Mouse (Mus musculus): Measurements from ENCODE around the gene Synpo2. TPM values are rescaled to one million over a fixed set of nuclear protein-coding genes. Genes with fewer than 3 reads are reported as not detected.

The Synpo2 gene
- total and polyA plus RNA-seq, 2 experiments from 2014 or later: 14.7 to 17.9 TPM

GRCm38 (mm10) chr3:123142298-123142697 lies 93.7 kb downstream of the Synpo2 start:
- TF ChIP-seq CTCF (IDR thresholded peaks at IDR 0.05; ENCODE audit: low read depth) (no peak), EP300 (IDR thresholded peaks at IDR 0.05; ENCODE audit: low read depth) (no peak)
- H3K4me1 ChIP-seq (ENCODE audit: control insufficient read depth, insufficient read depth): peaks cover 41% of the 10 kb centered on the region
- H3K27me3 ChIP-seq (ENCODE audit: control insufficient read depth, insufficient read depth, low read length): no peaks in the 10 kb centered on the region
- H3K9ac ChIP-seq (replicated peaks; ENCODE audit: low read depth, low read length): peak overlapping the region; percentile 15; the same call in 1 of the 2 replicates
- DNase-seq (ENCODE audit: low spot score) (no peak), ATAC-seq (ENCODE audit: insufficient read depth, low read depth) (no peak)
- H3K36me3 ChIP-seq (replicated peaks; ENCODE audit: control insufficient read depth, insufficient read depth, low read length): no peaks in the 10 kb centered on the region
- 82% methylated on average over 3 of the region's 3 CpGs for WGBS
- H3K9me3 ChIP-seq (replicated peaks; ENCODE audit: control insufficient read depth, low read length): no peaks in the 10 kb centered on the region
- H3K4me3 ChIP-seq (ENCODE audit: low read depth, low read length): no peak overlapping the region
- H3K27ac ChIP-seq (ENCODE audit: low read depth): peak overlapping the region; percentile 44
- no peak overlapping the region for H3K4me2 ChIP-seq (ENCODE audit: low read depth, low read length)

- 77% methylated on average over 6 of the region's 6 CpGs for WGBS
- TF ChIP-seq CTCF (IDR thresholded peaks at IDR 0.05; ENCODE audit: low read depth) (no peak), EP300 (IDR thresholded peaks at IDR 0.05; ENCODE audit: low read depth) (no peak)
- ATAC-seq (ENCODE audit: insufficient read depth, low read depth) (no peak), DNase-seq (ENCODE audit: low spot score) (no peak)
- H3K27ac ChIP-seq (ENCODE audit: low read depth): peak overlapping the region; percentile 22; the same call in 1 of the 2 replicates
- H3K9me3 ChIP-seq (replicated peaks; ENCODE audit: control insufficient read depth, low read length): no peaks in the 10 kb centered on the region
- H3K9ac ChIP-seq (replicated peaks; ENCODE audit: low read depth, low read length): no peak overlapping the region
- H3K4me1 ChIP-seq (ENCODE audit: control insufficient read depth, insufficient read depth): peaks cover 38% of the 10 kb centered on the region
- H3K27me3 ChIP-seq (ENCODE audit: control insufficient read depth, insufficient read depth, low read length): no peaks in the 10 kb centered on the region
- H3K4me3 ChIP-seq (ENCODE audit: low read depth, low read length): no peak overlapping the region
- no peak overlapping the region for H3K4me2 ChIP-seq (ENCODE audit: low read depth, low read length)
- H3K36me3 ChIP-seq (replicated peaks; ENCODE audit: control insufficient read depth, insufficient read depth, low read length): no peaks in the 10 kb centered on the region
These were observed 94.9 kb downstream of the Synpo2 start for GRCm38 (mm10) chr3:123141069-123141468.

GRCm38 (mm10) chr3:123140134-123140533 lies 95.8 kb downstream of the Synpo2 start:
- peak; percentile 80 for ATAC-seq (ENCODE audit: insufficient read depth, low read depth)
- TF ChIP-seq EP300 (IDR thresholded peaks at IDR 0.05; ENCODE audit: low read depth) (0 out of 2 replicates have a peak, but pooled peaks have one; percentile 25), CTCF (IDR thresholded peaks at IDR 0.05; ENCODE audit: low read depth) (no peak)
- Histone ChIP-seq H3K9me3 (replicated peaks; ENCODE audit: control insufficient read depth, low read length) (no peaks in the 10 kb centered on the region), H3K4me2 (ENCODE audit: low read depth, low read length) (no peak overlapping the region), H3K4me1 (ENCODE audit: control insufficient read depth, insufficient read depth) (peaks cover 38% of the 10 kb centered on the region), H3K9ac (replicated peaks; ENCODE audit: low read depth, low read length) (no peak overlapping the region), H3K4me3 (ENCODE audit: low read depth, low read length) (no peak overlapping the region), H3K27ac (ENCODE audit: low read depth) (peak overlapping the region; percentile 52; the same call in 1 of the 2 replicates), H3K36me3 (replicated peaks; ENCODE audit: control insufficient read depth, insufficient read depth, low read length) (no peaks in the 10 kb centered on the region), H3K27me3 (ENCODE audit: control insufficient read depth, insufficient read depth, low read length) (no peaks in the 10 kb centered on the region)
- no peak for DNase-seq (ENCODE audit: low spot score)
- 77% methylated on average over 3 of the region's 3 CpGs for WGBS

- Histone ChIP-seq H3K9ac (replicated peaks; ENCODE audit: low read depth, low read length) (no peak overlapping the region), H3K4me3 (ENCODE audit: low read depth, low read length) (no peak overlapping the region), H3K4me1 (ENCODE audit: control insufficient read depth, insufficient read depth) (peaks cover 38% of the 10 kb centered on the region), H3K4me2 (ENCODE audit: low read depth, low read length) (no peak overlapping the region), H3K9me3 (replicated peaks; ENCODE audit: control insufficient read depth, low read length) (no peaks in the 10 kb centered on the region), H3K36me3 (replicated peaks; ENCODE audit: control insufficient read depth, insufficient read depth, low read length) (no peaks in the 10 kb centered on the region), H3K27ac (ENCODE audit: low read depth) (peak overlapping the region; percentile 52), H3K27me3 (ENCODE audit: control insufficient read depth, insufficient read depth, low read length) (no peaks in the 10 kb centered on the region)
- 57% methylated on average over 5 of the region's 5 CpGs for WGBS
- TF ChIP-seq CTCF (IDR thresholded peaks at IDR 0.05; ENCODE audit: low read depth) (no peak), EP300 (IDR thresholded peaks at IDR 0.05; ENCODE audit: low read depth) (no peak)
- no peak for DNase-seq (ENCODE audit: low spot score)
- no peak for ATAC-seq (ENCODE audit: insufficient read depth, low read depth)
These were observed 96.3 kb downstream of the Synpo2 start for GRCm38 (mm10) chr3:123139619-123140018.

- Histone ChIP-seq H3K9me3 (replicated peaks; ENCODE audit: control insufficient read depth, low read length) (no peaks in the 10 kb centered on the region), H3K4me3 (ENCODE audit: low read depth, low read length) (no peak overlapping the region), H3K27me3 (ENCODE audit: control insufficient read depth, insufficient read depth, low read length) (no peaks in the 10 kb centered on the region), H3K4me1 (ENCODE audit: control insufficient read depth, insufficient read depth) (peaks cover 34% of the 10 kb centered on the region), H3K27ac (ENCODE audit: low read depth) (peak overlapping the region; percentile 52), H3K4me2 (ENCODE audit: low read depth, low read length) (no peak overlapping the region), H3K36me3 (replicated peaks; ENCODE audit: control insufficient read depth, insufficient read depth, low read length) (no peaks in the 10 kb centered on the region), H3K9ac (replicated peaks; ENCODE audit: low read depth, low read length) (no peak overlapping the region)
- no peak for ATAC-seq (ENCODE audit: insufficient read depth, low read depth)
- 48% methylated on average over 6 of the region's 6 CpGs for WGBS
- TF ChIP-seq CTCF (IDR thresholded peaks at IDR 0.05; ENCODE audit: low read depth): no peak
- TF ChIP-seq EP300 (IDR thresholded peaks at IDR 0.05; ENCODE audit: low read depth): no peak
- DNase-seq (ENCODE audit: low spot score): no peak
These were observed 97.5 kb downstream of the Synpo2 start for GRCm38 (mm10) chr3:123138274-123139003.

All from heart, postnatal 0 days (tissue).